Mouse (Mus musculus) mouse trophoblast stem cell (cell line): ENCODE measurements at regions not wholly inside any gene's neighbourhood (a gene's known extent, or its start where the extent isn't known, plus 50 kb on each side); places are given as distances from the start of the nearest gene placed in this dataset.

Source experiments
- in situ Hi-C, 2 experiments: fragments of 300-500 bp; cut with MseI, MboI; formaldehyde crosslinking; loops; 2 replicates in 1 of 2; 3 replicates in 1 of 2; pipeline ENCODE4 v1.15.1; 2025

DNA sequence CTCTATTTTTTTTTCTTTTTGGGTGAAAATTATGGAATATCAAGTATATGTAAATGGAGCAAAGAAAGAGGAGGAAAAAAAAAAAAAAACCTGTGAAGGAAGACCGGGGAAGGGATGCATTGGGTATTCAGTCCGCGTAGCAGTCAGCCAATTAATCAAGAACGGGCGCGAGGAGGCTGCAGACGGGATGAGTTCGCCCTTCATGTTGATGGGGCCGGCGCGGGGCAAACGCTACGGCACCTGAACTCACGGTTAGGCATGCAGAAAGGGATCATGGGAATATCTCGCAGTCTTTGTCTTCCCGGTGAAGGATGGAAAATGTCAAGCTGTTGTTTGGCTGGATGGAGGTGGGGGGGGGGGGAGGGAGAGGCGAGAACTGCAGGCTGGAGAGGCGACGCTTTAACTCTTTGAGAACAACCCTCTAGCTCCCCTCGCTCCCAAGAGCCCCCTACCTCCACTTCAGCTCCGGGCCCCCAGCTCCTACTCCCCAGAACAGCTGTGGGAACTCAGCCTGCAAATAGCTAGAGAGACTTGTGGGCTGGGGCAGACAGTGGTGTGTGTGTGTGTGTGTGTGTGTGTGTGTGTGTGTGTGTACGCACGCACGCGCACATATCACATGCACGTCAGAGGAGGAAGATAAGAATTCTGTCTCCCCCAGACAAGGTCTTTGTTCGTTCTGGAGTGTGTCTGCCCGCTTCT, 210.7 kb downstream of the Gm26897 start:
- in situ Hi-C loops: no loop called here

- in situ Hi-C loops: no loop called here
Observed at GRCm38 (mm10) chr5:111944972-111945285, 211.2 kb downstream of the Gm26897 start.

DNA sequence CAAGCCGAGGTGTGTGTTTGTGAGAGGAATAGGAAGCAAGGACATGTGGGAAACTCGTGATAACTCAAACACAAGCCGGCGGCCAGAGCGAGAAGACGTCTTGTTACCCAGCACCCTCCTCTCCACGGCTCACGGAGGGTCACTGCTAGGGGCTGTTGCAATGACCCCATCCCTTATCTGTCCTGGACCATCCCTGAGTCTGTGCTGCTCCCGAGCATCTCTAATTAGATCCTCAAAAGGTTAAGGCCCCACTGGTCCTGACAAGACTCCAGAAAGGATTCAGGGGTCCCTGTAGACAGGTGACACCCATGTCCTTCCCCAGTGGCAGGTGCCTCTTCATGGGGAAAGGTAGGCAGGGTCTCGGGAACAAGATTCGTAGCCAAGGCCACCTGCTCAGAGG, 212.6 kb downstream of the Gm26897 start:
- in situ Hi-C loops: no loop called here

DNA sequence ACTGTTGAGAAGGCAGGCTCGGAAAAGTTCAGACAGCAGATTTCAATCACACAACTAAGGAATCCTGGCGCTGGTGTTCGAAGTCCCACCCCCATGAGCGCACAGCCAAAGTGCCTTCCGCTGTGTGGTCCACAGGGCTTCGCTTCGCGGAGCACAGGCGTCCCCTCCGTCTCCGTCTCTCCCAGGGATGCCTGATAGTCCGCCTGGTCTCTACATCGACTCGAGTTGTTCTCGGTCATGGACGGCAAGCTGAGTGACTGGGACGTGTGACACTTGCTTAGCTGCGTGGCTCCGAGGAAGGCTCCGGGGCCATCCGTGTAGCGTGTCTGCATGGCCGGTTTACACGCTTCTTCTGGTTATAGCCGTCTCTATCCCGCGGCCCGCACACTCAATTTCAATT, 224.0 kb downstream of the Gm26897 start:
- in situ Hi-C loops: no loop called here

- in situ Hi-C loops: no loop called here
Observed at GRCm38 (mm10) chr5:111958226-111958625, 224.5 kb downstream of the Gm26897 start.

- in situ Hi-C loops: no loop called here
Observed at GRCm38 (mm10) chr5:111965311-111965710, 231.6 kb downstream of the Gm26897 start.

DNA sequence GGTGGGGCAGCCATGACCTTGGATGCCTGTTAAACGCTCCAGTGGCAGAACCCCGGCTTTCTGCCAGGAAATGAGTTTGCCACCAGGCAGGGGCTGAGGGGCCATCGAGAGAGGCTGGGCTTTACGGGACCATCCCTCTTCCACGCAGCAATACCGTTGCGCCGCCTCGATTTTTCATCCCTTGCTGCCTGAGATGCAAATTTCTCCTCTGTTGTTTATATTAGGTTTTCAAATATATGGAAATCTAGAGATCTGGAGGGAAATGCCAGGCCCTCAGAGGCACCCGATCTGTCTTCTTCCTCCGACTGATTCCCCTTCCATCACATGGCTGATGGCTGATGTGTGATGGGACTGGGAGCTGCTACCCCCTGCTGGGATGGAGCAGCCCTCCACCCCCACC, 234.4 kb downstream of the Gm26897 start:
- in situ Hi-C loops: no loop called here

GRCm38 (mm10) chr5:111968701-111969100, 235.0 kb downstream of the Gm26897 start:
- in situ Hi-C loops: no loop called here

GRCm38 (mm10) chr5:111971193-111971592, 237.5 kb downstream of the Gm26897 start:
- in situ Hi-C loops: no loop called here

- in situ Hi-C loops: no loop called here
Observed at GRCm38 (mm10) chr5:111971952-111972351, 238.2 kb downstream of the Gm26897 start.

- in situ Hi-C loops: no loop called here
Observed at GRCm38 (mm10) chr5:111975686-111976085, 242.0 kb downstream of the Gm26897 start.

- in situ Hi-C loops: no loop called here
Observed at GRCm38 (mm10) chr5:111979601-111980000, 245.9 kb downstream of the Gm26897 start.

DNA sequence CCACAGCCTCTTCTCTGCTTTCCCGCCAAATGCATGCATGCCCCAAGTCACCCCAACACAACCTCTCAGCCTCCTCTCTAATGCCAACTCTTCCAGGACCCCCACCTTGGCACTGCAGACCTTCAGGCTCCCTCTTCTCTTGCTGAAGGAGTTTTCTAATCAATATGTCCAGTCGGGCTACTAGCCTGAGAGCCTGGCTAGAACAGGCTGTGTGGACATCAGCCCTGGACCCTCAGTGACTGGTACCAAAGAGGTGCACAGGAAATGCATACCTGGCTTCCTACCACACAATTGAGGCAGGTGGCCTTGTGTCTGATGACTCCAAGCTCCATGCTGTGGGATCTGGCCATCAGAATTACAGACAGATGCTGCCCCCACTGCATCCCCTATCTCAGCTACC, 248.4 kb downstream of the Gm26897 start:
- in situ Hi-C loops: no loop called here

DNA sequence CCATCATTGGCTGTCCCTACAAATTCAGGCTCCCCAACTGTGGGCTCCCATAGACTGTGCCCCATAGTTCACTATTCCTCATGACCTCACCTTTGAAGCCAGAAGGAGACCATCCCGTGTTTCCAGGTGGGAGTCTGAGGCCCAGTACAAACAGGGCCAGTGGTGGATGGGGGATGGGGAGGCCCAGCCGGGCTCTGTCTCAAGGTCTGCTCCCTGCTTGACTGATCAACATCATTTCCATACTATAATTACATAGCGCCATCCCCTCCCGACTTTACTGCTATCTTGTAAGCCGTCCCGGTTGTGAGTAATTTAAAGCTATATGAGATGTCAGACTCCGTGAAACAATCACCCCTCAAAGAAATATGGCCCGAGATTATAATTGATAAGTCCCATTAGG, 252.3 kb downstream of the Gm26897 start:
- in situ Hi-C loops: no loop called here

GRCm38 (mm10) chr5:111987036-111987435, 253.3 kb downstream of the Gm26897 start:
- in situ Hi-C loops: no loop called here

DNA sequence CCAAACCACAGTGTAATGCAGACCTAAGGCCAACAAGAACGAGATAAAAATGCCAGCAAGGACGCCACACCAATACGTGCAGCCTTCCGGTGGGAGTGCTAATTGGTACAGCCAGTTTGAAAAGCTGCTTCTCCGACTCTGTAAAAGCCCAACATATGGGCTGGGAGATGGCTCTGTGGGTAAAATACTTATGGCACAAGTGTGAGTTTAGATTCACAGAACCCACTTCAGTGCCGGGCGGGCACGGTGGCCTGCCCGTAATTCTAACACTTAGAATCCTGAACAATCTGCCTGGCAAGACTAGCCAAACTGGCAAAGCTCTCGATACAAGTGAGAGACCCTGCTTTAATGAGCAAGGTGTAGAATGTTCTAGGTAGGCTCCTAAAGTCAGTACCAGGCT, 258.1 kb downstream of the Gm26897 start:
- in situ Hi-C loops: no loop called here

DNA sequence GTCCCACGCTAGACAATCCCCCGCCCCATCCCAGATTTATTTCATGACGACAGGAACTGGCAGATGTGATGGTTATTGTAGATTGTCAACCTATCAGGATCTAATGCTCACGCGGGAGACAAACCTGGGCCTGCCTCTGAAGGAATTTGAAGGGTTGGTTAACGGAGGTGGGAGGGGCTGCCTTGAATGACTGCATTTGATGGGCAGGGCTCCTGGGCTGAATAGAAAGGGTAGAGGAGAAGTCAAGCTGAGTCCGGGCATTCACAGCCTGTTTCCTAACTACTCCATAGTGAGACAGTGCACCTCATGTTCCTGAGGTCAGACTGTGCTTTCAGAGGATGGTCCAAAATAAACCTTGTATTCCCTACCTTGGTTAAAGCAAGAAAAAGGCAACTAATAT, 259.1 kb downstream of the Cryba4 start:
- in situ Hi-C loops: no loop called here

DNA sequence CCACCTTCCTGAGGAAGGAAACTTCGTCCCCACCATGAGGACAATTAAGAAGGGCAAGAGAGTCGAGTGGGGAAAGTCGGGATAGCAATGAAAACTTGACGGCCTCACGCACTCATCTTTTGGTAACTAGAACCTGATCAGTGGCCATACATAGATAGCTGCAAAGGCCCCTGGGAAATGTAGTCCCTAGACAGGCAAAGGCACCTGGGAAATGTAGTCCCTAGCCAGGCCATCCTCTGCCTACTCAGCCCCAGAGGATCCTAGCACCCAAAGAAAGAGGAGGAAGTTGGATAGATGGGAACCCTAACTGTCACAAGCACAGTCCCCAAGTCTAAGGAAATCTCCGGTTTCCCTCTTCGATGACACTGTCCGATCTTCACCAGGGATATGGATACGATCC, 258.4 kb downstream of the Cryba4 start:
- in situ Hi-C loops: no loop called here

- in situ Hi-C loops: no loop called here
Observed at GRCm38 (mm10) chr5:111996806-111997205, 255.5 kb downstream of the Cryba4 start.

GRCm38 (mm10) chr5:112001742-112002701, 250.3 kb downstream of the Cryba4 start:
- in situ Hi-C loops: no loop called here

DNA sequence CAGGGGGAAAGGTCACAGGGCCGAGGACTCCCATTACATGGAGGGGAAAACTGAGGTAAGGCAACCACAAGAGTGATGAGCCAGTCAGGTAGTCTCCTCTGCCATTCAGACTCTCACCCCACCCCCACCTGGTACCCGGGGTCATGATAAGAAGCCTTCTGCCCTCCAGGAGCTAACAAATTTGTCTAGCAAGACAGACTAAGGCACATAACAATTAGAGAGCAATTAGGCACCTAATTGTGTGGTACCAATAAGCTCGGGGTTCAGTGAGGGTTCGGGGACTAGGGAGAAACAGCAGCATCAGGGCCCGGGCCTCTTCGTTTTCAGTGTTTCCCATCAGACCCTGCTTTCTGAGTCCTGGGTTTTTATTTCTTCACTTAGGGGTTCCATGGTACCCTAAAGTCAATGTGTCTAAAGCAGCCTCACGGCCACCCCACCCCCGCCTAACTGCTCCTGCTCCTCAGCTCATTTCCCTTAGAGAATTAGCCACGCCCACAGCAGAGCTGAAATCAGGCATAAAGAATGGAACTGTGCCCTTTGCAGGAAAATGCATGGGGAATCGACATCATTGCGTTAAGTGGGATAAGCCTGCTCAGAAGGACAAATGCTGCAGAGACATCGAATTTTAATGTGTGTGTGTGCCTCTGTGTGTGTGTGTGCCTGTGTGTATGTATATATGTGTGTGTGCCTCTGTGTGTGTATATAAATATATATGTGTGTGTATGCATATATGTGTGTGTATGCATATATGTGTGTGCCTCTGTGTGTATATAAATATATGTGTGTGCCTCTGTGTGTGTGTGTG, 249.3 kb downstream of the Cryba4 start:
- in situ Hi-C loops: no loop called here

- in situ Hi-C loops: no loop called here
Observed at GRCm38 (mm10) chr5:112004041-112004440, 248.3 kb downstream of the Cryba4 start.
